Mouse (Mus musculus) limb, embryonic 14.5 days (tissue): ENCODE measurements around the gene Uso1. TPM values are rescaled to one million over a fixed set of nuclear protein-coding genes. Genes with fewer than 3 reads are reported as not detected.

Source experiments
- ATAC-seq: fragments of 200-750 bp; cut with Nextera tagmentation; 2 replicates; pipeline ENCODE4 v1.8.0; 2017; ENCODE audit warnings: low read depth, moderate number of reproducible peaks, moderate TSS enrichment; ENCODE audit not compliant: low FRiP score
- DNase-seq: peaks from one replicate; pipeline ENCODE4 v3.0.0-alpha.2; 2015; ENCODE audit warnings: low spot score
- H3K27ac ChIP-seq: fragments of 300-500 bp; sonication (generic); replicated peaks from 2 replicates; pipeline ENCODE4 v1.5.1; 2014; ENCODE audit warnings: low read depth, mild to moderate bottlenecking, low read length, moderate library complexity, mixed read lengths
- H3K27me3 ChIP-seq: fragments of 300-500 bp; sonication (generic); 2 replicates; pipeline ENCODE4 v1.6.1; 2014; ENCODE audit warnings: low read length, mixed read lengths; ENCODE audit not compliant: control insufficient read depth, insufficient read depth
- H3K36me3 ChIP-seq: fragments of 300-500 bp; sonication (generic); 2 replicates; pipeline ENCODE4 v1.6.1; 2014; ENCODE audit warnings: mild to moderate bottlenecking, low read length, moderate library complexity, mixed read lengths; ENCODE audit not compliant: control insufficient read depth, insufficient read depth
- H3K4me1 ChIP-seq: fragments of 300-500 bp; sonication (generic); 2 replicates; pipeline ENCODE4 v1.6.1; 2014; ENCODE audit warnings: antibody characterized with exemption, low read length, mixed read lengths; ENCODE audit not compliant: control insufficient read depth, insufficient read depth
- H3K4me2 ChIP-seq: fragments of 300-500 bp; sonication (generic); replicated peaks from 2 replicates; pipeline ENCODE4 v1.6.1; 2014; ENCODE audit warnings: low read depth, mild to moderate bottlenecking, low read length, moderate library complexity; ENCODE audit not compliant: severe bottlenecking
- H3K4me3 ChIP-seq: fragments of 300-500 bp; sonication (generic); replicated peaks from 2 replicates; pipeline ENCODE4 v1.5.1; 2014; ENCODE audit warnings: low read length
- H3K9ac ChIP-seq: fragments of 300-500 bp; sonication (generic); 2 replicates; pipeline ENCODE4 v1.6.1; 2014; ENCODE audit warnings: mild to moderate bottlenecking, low read depth, low read length, moderate library complexity; ENCODE audit not compliant: severe bottlenecking
- H3K9me3 ChIP-seq: fragments of 300-500 bp; sonication (generic); 2 replicates; pipeline ENCODE4 v1.6.1; 2016; ENCODE audit warnings: low read length; ENCODE audit not compliant: control insufficient read depth
- POLR2A ChIP-seq: fragments of 200-500 bp; IDR thresholded peaks from 2 replicates; pipeline ENCODE4 v1.8.0; 2012; ENCODE audit warnings: inconsistent platforms, mild to moderate bottlenecking, moderate library complexity, borderline replicate concordance; ENCODE audit not compliant: insufficient read depth, insufficient read length; ENCODE audit errors: extremely low read depth
- WGBS: fragments of 180-500 bp; shearing (Covaris S2); extraction: QIAGEN DNeasy Blood & Tissue Kit; methylation state at CpG from one replicate; pipeline ENCODE4 v1.1.7; 2014; 5-methylcytosine and 5-hydroxymethylcytosine counted together
- polyA plus RNA-seq, 2 experiments: library from polyadenylated mRNA; depleted of rRNA in 1 of 2; stranded (reverse) in 1 of 2; unstranded in 1 of 2; fragments of >200 nt; fragmentation: Nextera tagmentation in 1 of 2; extraction: Ambion mirVana in 1 of 2; gene quantifications; 2 replicates each; pipeline versions ENCODE4 v1.2.1 to v1.2.3; 2012 to 2014

Gene Uso1
- polyA plus RNA-seq, 2 experiments = 43.0 to 54.6 TPM

- no peak for TF ChIP-seq POLR2A
- Histone ChIP-seq H3K4me1 (no peaks in the 10 kb centered on the region), H3K9me3 (no peaks in the 10 kb centered on the region), H3K36me3 (no peaks in the 10 kb centered on the region), H3K27me3 (no peaks in the 10 kb centered on the region), H3K4me2 (no peak overlapping the region), H3K27ac (no peak overlapping the region), H3K9ac (no peak overlapping the region), H3K4me3 (no peak overlapping the region)
- ATAC-seq = no peak
- DNase-seq = no peak
- WGBS = 94% methylated on average over 3 of the region's 3 CpGs
These were observed 91.8 kb downstream of the Uso1 start for GRCm38 (mm10) chr5:92229514-92229913.

DNA sequence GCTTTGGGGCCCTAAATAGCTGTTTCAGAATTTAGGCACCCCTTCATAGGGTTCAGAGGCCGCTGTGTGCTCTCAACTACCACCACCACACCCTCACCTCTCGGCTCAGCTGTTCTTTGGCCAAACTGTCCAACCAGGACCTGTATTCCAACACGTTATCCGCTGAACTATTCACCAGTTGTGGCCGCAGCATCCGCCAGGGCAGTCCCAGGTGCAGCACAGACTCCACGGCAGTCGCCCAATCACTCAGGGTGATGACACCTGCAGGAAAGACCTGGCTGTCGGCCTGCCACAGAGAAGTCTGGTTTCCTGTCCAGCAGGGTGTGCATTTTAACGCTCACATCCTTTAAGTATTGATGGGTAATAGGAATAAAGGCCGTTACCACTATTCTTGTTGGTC, 92.6 kb downstream of the Uso1 start:
- no peak overlapping the region for H3K4me3 ChIP-seq
- H3K9me3 ChIP-seq = no peaks in the 10 kb centered on the region
- DNase-seq (no peak), ATAC-seq (no peak)
- H3K27ac ChIP-seq = no peak overlapping the region
- no peak overlapping the region for H3K9ac ChIP-seq
- TF ChIP-seq POLR2A = no peak
- 84% methylated on average over 11 of the region's 11 CpGs for WGBS
- H3K4me1 ChIP-seq = no peaks in the 10 kb centered on the region
- no peaks in the 10 kb centered on the region for H3K36me3 ChIP-seq
- no peaks in the 10 kb centered on the region for H3K27me3 ChIP-seq
- H3K4me2 ChIP-seq = no peak overlapping the region

DNA sequence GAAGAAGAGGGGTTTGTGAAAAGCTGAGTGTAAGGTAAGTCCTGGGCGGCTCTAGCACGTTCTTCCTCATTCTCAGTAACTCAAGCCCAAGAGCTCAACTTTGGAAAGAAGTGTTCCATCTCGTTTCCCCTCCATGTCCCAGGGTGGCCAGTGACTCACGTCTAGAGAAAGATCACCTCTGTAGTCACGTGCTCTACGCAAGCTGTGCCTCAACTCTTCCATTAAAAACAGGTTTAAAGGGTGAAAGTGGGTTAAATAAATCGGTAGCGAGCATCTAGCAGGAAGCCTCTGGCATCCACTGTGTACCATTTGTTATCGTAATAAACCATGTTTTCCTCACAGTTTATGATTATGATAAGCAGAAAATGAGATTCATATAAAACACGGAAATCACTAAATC, 94.1 kb downstream of the Uso1 start:
- H3K4me3 ChIP-seq = no peak overlapping the region

GRCm38 (mm10) chr5:92233366-92233765, 95.6 kb downstream of the Uso1 start:
- no peak for TF ChIP-seq POLR2A
- Histone ChIP-seq H3K4me1 (no peaks in the 10 kb centered on the region), H3K27me3 (no peaks in the 10 kb centered on the region), H3K9me3 (no peaks in the 10 kb centered on the region), H3K36me3 (no peaks in the 10 kb centered on the region), H3K4me2 (no peak overlapping the region), H3K4me3 (no peak overlapping the region), H3K9ac (no peak overlapping the region), H3K27ac (no peak overlapping the region)
- DNase-seq (no peak), ATAC-seq (no peak)
- WGBS = 82% methylated on average over 4 of the region's 4 CpGs

More for the DNA sequence above, 94.1 kb downstream of the Uso1 start:
- DNase-seq (no peak), ATAC-seq (no peak)
- H3K27me3 ChIP-seq = no peaks in the 10 kb centered on the region
- 78% methylated on average over 10 of the region's 10 CpGs for WGBS
- H3K4me1 ChIP-seq = no peaks in the 10 kb centered on the region
- H3K36me3 ChIP-seq = no peaks in the 10 kb centered on the region
- no peaks in the 10 kb centered on the region for H3K9me3 ChIP-seq
- TF ChIP-seq POLR2A = no peak
- no peak overlapping the region for H3K27ac ChIP-seq
- H3K4me2 ChIP-seq = no peak overlapping the region
- H3K9ac ChIP-seq = no peak overlapping the region

- H3K4me3 ChIP-seq = no peak overlapping the region
- H3K27me3 ChIP-seq = no peaks in the 10 kb centered on the region
- H3K4me2 ChIP-seq = no peak overlapping the region
- H3K27ac ChIP-seq = no peak overlapping the region
- no peaks in the 10 kb centered on the region for H3K36me3 ChIP-seq
- 64% methylated on average over 5 of the region's 5 CpGs for WGBS
- TF ChIP-seq POLR2A = no peak
- H3K9me3 ChIP-seq = no peaks in the 10 kb centered on the region
- H3K4me1 ChIP-seq = no peaks in the 10 kb centered on the region
- no peak overlapping the region for H3K9ac ChIP-seq
- DNase-seq (no peak), ATAC-seq (no peak)
These were observed 97.3 kb downstream of the Uso1 start for GRCm38 (mm10) chr5:92234939-92235557.
